Mouse (Mus musculus): ENCODE results near the gene Gpd1. TPM values are rescaled to one million over a fixed set of nuclear protein-coding genes. Genes with fewer than 3 reads are reported as not detected.
"Not testable (repeated sequence)": the region's sequence is repeated elsewhere in the genome, so short reads cannot be mapped to it uniquely, and the experiment has no call there.

Gpd1 gene
- total RNA-seq, 2 experiments from 2014 or later: 24.5 to 26.4 TPM

- DNase-seq: no peak
Measured at GRCm38 (mm10) chr15:99723120-99723514, 5.8 kb downstream of the Gpd1 start.

GRCm38 (mm10) chr15:99723515-99724291, 6.4 kb downstream of the Gpd1 start:
- DNase-seq: peak; percentile 73

GRCm38 (mm10) chr15:99724292-99725021, 7.1 kb downstream of the Gpd1 start:
- DNase-seq: peak; percentile 91

- peak; percentile 97 for DNase-seq
Measured at GRCm38 (mm10) chr15:99725341-99726155, 8.2 kb downstream of the Gpd1 start, which contains the start of gene Cox14. TSS of gene Cox14 (plus strand) at chr15:99725618.

- DNase-seq: no peak
Measured at GRCm38 (mm10) chr15:99726549-99726948, 9.2 kb downstream of the Gpd1 start.

- DNase-seq: not testable (repeated sequence)
Measured at GRCm38 (mm10) chr15:99727039-99727438, 9.7 kb downstream of the Gpd1 start.

GRCm38 (mm10) chr15:99727525-99727924, 10.2 kb downstream of the Gpd1 start:
- DNase-seq: no peak

GRCm38 (mm10) chr15:99728211-99728610, 10.9 kb downstream of the Gpd1 start:
- DNase-seq: no peak

- no peak for DNase-seq
Measured at GRCm38 (mm10) chr15:99729056-99729783, 11.9 kb downstream of the Gpd1 start.

- DNase-seq: no peak
Measured at GRCm38 (mm10) chr15:99731167-99731566, 13.9 kb downstream of the Gpd1 start.

- DNase-seq: no peak
Measured at GRCm38 (mm10) chr15:99731678-99732077, 14.4 kb downstream of the Gpd1 start.

- no peak for DNase-seq
Measured at GRCm38 (mm10) chr15:99733186-99733585, 15.9 kb downstream of the Gpd1 start.

- peak; percentile 100 for DNase-seq
Measured at GRCm38 (mm10) chr15:99735631-99736030, 18.3 kb downstream of the Gpd1 start.

- DNase-seq: peak; percentile 24
Measured at GRCm38 (mm10) chr15:99736675-99737074, 19.4 kb downstream of the Gpd1 start.

- DNase-seq: no peak
Measured at GRCm38 (mm10) chr15:99740229-99740628, 22.9 kb downstream of the Gpd1 start.

- DNase-seq: no peak
Measured at GRCm38 (mm10) chr15:99754204-99754603, 36.9 kb downstream of the Gpd1 start.

GRCm38 (mm10) chr15:99767467-99767866, 50.2 kb downstream of the Gpd1 start:
- no peak for DNase-seq

- no peak for DNase-seq
Measured at GRCm38 (mm10) chr15:99768761-99769160, 51.4 kb downstream of the Gpd1 start.

GRCm38 (mm10) chr15:99771004-99771500, 53.7 kb downstream of the Gpd1 start:
- no peak for DNase-seq

GRCm38 (mm10) chr15:99771601-99772276, 54.4 kb downstream of the Gpd1 start:
- no peak for DNase-seq

- DNase-seq: peak; percentile 91
Measured at GRCm38 (mm10) chr15:99772277-99772880, 55.1 kb downstream of the Gpd1 start.

GRCm38 (mm10) chr15:99772881-99772924, 55.4 kb downstream of the Gpd1 start, which contains the start of gene Cers5:
TSS of gene Cers5 (minus strand) at chr15:99772885.
- not testable (repeated sequence) for DNase-seq
